Mouse (Mus musculus): ENCODE results near the gene Cd55.
"Not testable (repeated sequence)": the region's sequence is repeated elsewhere in the genome, so short reads cannot be mapped to it uniquely, and the experiment has no call there.

Gene Cd55

GRCm38 (mm10) chr1:130462084-130462861, at the start of gene Cd55:
Gene Cd55 (minus strand): TSS chr1:130462744.
- DNase-seq, result peak; percentile 57 to 82

- no peak for DNase-seq
These were observed 49.4 kb upstream of the Cd55 start for GRCm38 (mm10) chr1:130511823-130512370.

GRCm38 (mm10) chr1:130508957-130509350, 46.4 kb upstream of the Cd55 start:
- no peak for DNase-seq

GRCm38 (mm10) chr1:130508030-130508956, 45.7 kb upstream of the Cd55 start:
- no peak for DNase-seq

- DNase-seq, result no peak
These were observed 44.9 kb upstream of the Cd55 start for GRCm38 (mm10) chr1:130507408-130507807.

GRCm38 (mm10) chr1:130499962-130500361, 37.4 kb upstream of the Cd55 start:
- no peak for DNase-seq

- DNase-seq, result no peak
These were observed 35.8 kb upstream of the Cd55 start for GRCm38 (mm10) chr1:130498331-130498730.

- no peak for DNase-seq
These were observed 24.4 kb upstream of the Cd55 start for GRCm38 (mm10) chr1:130486816-130487545.

GRCm38 (mm10) chr1:130485828-130486620, 23.5 kb upstream of the Cd55 start:
- no peak for DNase-seq

- DNase-seq, result peak in 1 of 2 experiments; percentile 27
These were observed 22.8 kb upstream of the Cd55 start for GRCm38 (mm10) chr1:130485376-130485775.

GRCm38 (mm10) chr1:130474936-130475335, 12.4 kb upstream of the Cd55 start:
- no peak for DNase-seq

- DNase-seq, result no peak
These were observed 11.7 kb upstream of the Cd55 start for GRCm38 (mm10) chr1:130474226-130474625.

- no peak for DNase-seq
These were observed 7.5 kb upstream of the Cd55 start for GRCm38 (mm10) chr1:130470074-130470473.

- DNase-seq, result no peak
These were observed 4.9 kb upstream of the Cd55 start for GRCm38 (mm10) chr1:130467453-130467852.

- DNase-seq, result no peak
These were observed 1.6 kb upstream of the Cd55 start for GRCm38 (mm10) chr1:130464173-130464572.

GRCm38 (mm10) chr1:130462867-130463266, 323 bp upstream of the Cd55 start:
- DNase-seq, result no peak

GRCm38 (mm10) chr1:130455111-130455510, 7.4 kb downstream of the Cd55 start:
- no peak for DNase-seq

GRCm38 (mm10) chr1:130442930-130443329, 19.6 kb downstream of the Cd55 start:
- not testable (repeated sequence) for DNase-seq

GRCm38 (mm10) chr1:130430920-130431319, 31.6 kb downstream of the Cd55 start:
- DNase-seq, result no peak

GRCm38 (mm10) chr1:130428667-130429066, 33.9 kb downstream of the Cd55 start:
- DNase-seq, result not testable (repeated sequence)

- not testable (repeated sequence) for DNase-seq
These were observed 35.2 kb downstream of the Cd55 start for GRCm38 (mm10) chr1:130427175-130427853.

Data from kidney, adult 8-10 months (tissue).